8 mouse cellular contexts compared by ENCODE assay signal in genomic region chr4:43058392-43058752, GRCm38 (mm10). TPM values are rescaled to one million over a fixed set of nuclear protein-coding genes. Genes with fewer than 3 reads are reported as not detected.
DNase-seq lines count a peak whose midpoint lies in the region; ATAC-seq and TF ChIP-seq lines count a peak whose summit lies in the region.

No protein-coding gene starts in this region.

- no peaks in the 10 kb centered on the region for H3K36me3 ChIP-seq in kidney, embryonic 14.5 days (ENCODE audit: control insufficient read depth, insufficient read depth, low read length)
- H3K36me3 ChIP-seq in hindbrain, embryonic 12.5 days, result no peaks in the 10 kb centered on the region
- H3K36me3 ChIP-seq in midbrain, embryonic 12.5 days, result no peaks in the 10 kb centered on the region

- peaks cover 2% of the 10 kb centered on the region; the same call in 1 of the 2 replicates for H3K27me3 ChIP-seq in kidney, embryonic 14.5 days (ENCODE audit: control insufficient read depth, insufficient read depth, low read length)
- H3K27me3 ChIP-seq in hindbrain, embryonic 12.5 days, result no peaks in the 10 kb centered on the region; the same call in 1 of the 2 replicates
- H3K27me3 ChIP-seq in midbrain, embryonic 12.5 days, result no peaks in the 10 kb centered on the region; the same call in 1 of the 2 replicates

- no peak for TF ChIP-seq POLR2A in cortical plate, adult 2 months (IDR thresholded peaks at IDR 0.05; ENCODE audit: extremely low read depth, insufficient read depth, low read length)

- peak overlapping the region; percentile 78 for H3K4me2 ChIP-seq in kidney, embryonic 14.5 days (replicated peaks; ENCODE audit: low read depth, low read length)
- peak overlapping the region; percentile 63 for H3K4me2 ChIP-seq in hindbrain, embryonic 12.5 days (replicated peaks)
- H3K4me2 ChIP-seq in midbrain, embryonic 12.5 days (replicated peaks), result peak overlapping the region; percentile 77

- 0 out of 2 replicates have a peak, but pooled peaks cover 4% of the 10 kb centered on the region for H3K4me1 ChIP-seq in kidney, embryonic 14.5 days (ENCODE audit: control insufficient read depth, insufficient read depth, low read length)
- H3K4me1 ChIP-seq in cortical plate, adult 2 months (ENCODE audit: control insufficient read depth, insufficient read depth, low read length), result no peaks in the 10 kb centered on the region; the same call in 1 of the 2 replicates
- no peaks in the 10 kb centered on the region for H3K4me1 ChIP-seq in hindbrain, embryonic 12.5 days
- no peaks in the 10 kb centered on the region for H3K4me1 ChIP-seq in midbrain, embryonic 12.5 days

- H3K9me3 ChIP-seq in kidney, embryonic 14.5 days (ENCODE audit: control insufficient read depth, low read length), result no peaks in the 10 kb centered on the region
- no peaks in the 10 kb centered on the region for H3K9me3 ChIP-seq in hindbrain, embryonic 12.5 days (replicated peaks)
- no peaks in the 10 kb centered on the region for H3K9me3 ChIP-seq in midbrain, embryonic 12.5 days

- 23% methylated on average over 8 of the region's 8 CpGs for WGBS in kidney, embryonic 14.5 days
- WGBS in hindbrain, embryonic 12.5 days, result 19% methylated on average over 8 of the region's 8 CpGs
- 24% methylated on average over 8 of the region's 8 CpGs for WGBS in midbrain, embryonic 12.5 days

- ATAC-seq in kidney, embryonic 14.5 days (ENCODE audit: low FRiP score, low TSS enrichment), result 0 out of 2 replicates have a peak, but pooled peaks have one; percentile 3
- ATAC-seq in hindbrain, embryonic 12.5 days (ENCODE audit: low FRiP score), result peak; percentile 23; the same call in 1 of the 2 replicates
- ATAC-seq in midbrain, embryonic 12.5 days (ENCODE audit: low FRiP score, low read depth), result peak; percentile 14; the same call in 1 of the 2 replicates
- ATAC-seq in megakaryocyte-erythroid progenitor cell, adult 5-6 weeks (replicated peaks; ENCODE audit: low FRiP score, low TSS enrichment, poor library complexity, severe bottlenecking), result no peak; the same call in 1 of the 2 replicates

- no peak for TF ChIP-seq CTCF in cortical plate, adult 2 months (IDR thresholded peaks at IDR 0.05; ENCODE audit: extremely low read depth, insufficient read depth, low read length)

- no peak overlapping the region for H3K9ac ChIP-seq in kidney, embryonic 14.5 days (ENCODE audit: low read depth, low read length)
- H3K9ac ChIP-seq in hindbrain, embryonic 12.5 days, result no peak overlapping the region
- no peak overlapping the region for H3K9ac ChIP-seq in midbrain, embryonic 12.5 days (replicated peaks)

- no peak overlapping the region for H3K27ac ChIP-seq in kidney, embryonic 14.5 days (ENCODE audit: low read depth, low read length)
- H3K27ac ChIP-seq in cortical plate, adult 2 months (ENCODE audit: insufficient read depth, low read length), result no peak overlapping the region
- H3K27ac ChIP-seq in hindbrain, embryonic 12.5 days, result no peak overlapping the region; the same call in 1 of the 2 replicates
- H3K27ac ChIP-seq in midbrain, embryonic 12.5 days (replicated peaks), result no peak overlapping the region

- DNase-seq in kidney, postnatal 4 days, result no peak
- no peak for DNase-seq in yolk sac, embryonic 10.5 days (ENCODE audit: low spot score)
- DNase-seq in thymus, postnatal 25 days, result no peak

- H3K4me3 ChIP-seq in kidney, embryonic 14.5 days (ENCODE audit: low read length), result peak overlapping the region; percentile 60
- H3K4me3 ChIP-seq in cortical plate, adult 2 months (ENCODE audit: insufficient read depth, low read length), result peak overlapping the region; percentile 43
- H3K4me3 ChIP-seq in hindbrain, embryonic 12.5 days, result peak overlapping the region; percentile 74
- H3K4me3 ChIP-seq in midbrain, embryonic 12.5 days, result peak overlapping the region; percentile 81

RNA-seq across cellular contexts. Expression of gene Unc13b, which starts 0.4 kb away (rescaled TPM):
- 5.6 and 9.0 TPM in 2 replicates for polyA plus RNA-seq in kidney, embryonic 14.5 days (2014; fragmentation: Nextera tagmentation; extraction: Ambion mirVana)
- 66.7 and 77.8 TPM in 2 replicates for polyA plus RNA-seq in cortical plate, adult 2 months (2012; rRNA removed)
- polyA plus RNA-seq in hindbrain, embryonic 12.5 days (2016; fragmentation: Nextera tagmentation; extraction: Ambion mirVana), result 27.8 and 29.4 TPM in 2 replicates
- 24.6 and 30.7 TPM in 2 replicates for polyA plus RNA-seq in midbrain, embryonic 12.5 days (2016; fragmentation: Nextera tagmentation; extraction: Ambion mirVana)
- 2.5 and 2.9 TPM in 2 replicates for total RNA-seq in megakaryocyte-erythroid progenitor cell, adult 5-6 weeks (2014; fragmentation: Nextera tagmentation)
- 0.52 and 3.2 TPM in 2 replicates for total RNA-seq in megakaryocyte-erythroid progenitor cell, adult 5-6 weeks (2017)

RNA-seq across cellular contexts. Expression of gene Fam214b, which starts 12.4 kb away (rescaled TPM):
- 6.8 and 8.3 TPM in 2 replicates for polyA plus RNA-seq in kidney, embryonic 14.5 days (2014; fragmentation: Nextera tagmentation; extraction: Ambion mirVana)
- 28.5 and 29.2 TPM in 2 replicates for polyA plus RNA-seq in cortical plate, adult 2 months (2012; rRNA removed)
- polyA plus RNA-seq in hindbrain, embryonic 12.5 days (2016; fragmentation: Nextera tagmentation; extraction: Ambion mirVana), result 36.2 and 36.6 TPM in 2 replicates
- 51.2 and 51.8 TPM in 2 replicates for polyA plus RNA-seq in midbrain, embryonic 12.5 days (2016; fragmentation: Nextera tagmentation; extraction: Ambion mirVana)
- total RNA-seq in megakaryocyte-erythroid progenitor cell, adult 5-6 weeks (2014; fragmentation: Nextera tagmentation), result 1.8 and 2.5 TPM in 2 replicates
- 1.0 TPM in 2 replicates for total RNA-seq in megakaryocyte-erythroid progenitor cell, adult 5-6 weeks (2017)

RNA-seq across cellular contexts. Expression of gene Stoml2, which starts 26.9 kb away (rescaled TPM):
- polyA plus RNA-seq in kidney, embryonic 14.5 days (2014; fragmentation: Nextera tagmentation; extraction: Ambion mirVana), result 353 and 454 TPM in 2 replicates
- polyA plus RNA-seq in cortical plate, adult 2 months (2012; rRNA removed), result 128 and 132 TPM in 2 replicates
- polyA plus RNA-seq in hindbrain, embryonic 12.5 days (2016; fragmentation: Nextera tagmentation; extraction: Ambion mirVana), result 243 and 249 TPM in 2 replicates
- polyA plus RNA-seq in midbrain, embryonic 12.5 days (2016; fragmentation: Nextera tagmentation; extraction: Ambion mirVana), result 281 and 296 TPM in 2 replicates
- 207 and 223 TPM in 2 replicates for total RNA-seq in megakaryocyte-erythroid progenitor cell, adult 5-6 weeks (2014; fragmentation: Nextera tagmentation)
- 190 and 198 TPM in 2 replicates for total RNA-seq in megakaryocyte-erythroid progenitor cell, adult 5-6 weeks (2017)

RNA-seq across cellular contexts. Expression of gene Pigo, which starts 32.8 kb away (rescaled TPM):
- polyA plus RNA-seq in kidney, embryonic 14.5 days (2014; fragmentation: Nextera tagmentation; extraction: Ambion mirVana), result 14.5 and 21.0 TPM in 2 replicates
- 21.0 and 21.9 TPM in 2 replicates for polyA plus RNA-seq in cortical plate, adult 2 months (2012; rRNA removed)
- 25.2 and 28.9 TPM in 2 replicates for polyA plus RNA-seq in hindbrain, embryonic 12.5 days (2016; fragmentation: Nextera tagmentation; extraction: Ambion mirVana)
- polyA plus RNA-seq in midbrain, embryonic 12.5 days (2016; fragmentation: Nextera tagmentation; extraction: Ambion mirVana), result 25.2 and 27.5 TPM in 2 replicates
- total RNA-seq in megakaryocyte-erythroid progenitor cell, adult 5-6 weeks (2014; fragmentation: Nextera tagmentation), result 14.7 and 20.3 TPM in 2 replicates
- total RNA-seq in megakaryocyte-erythroid progenitor cell, adult 5-6 weeks (2017), result 8.3 and 11.0 TPM in 2 replicates

RNA-seq across cellular contexts. Expression of gene Fancg, which starts 48.1 kb away (rescaled TPM):
- 11.8 and 16.9 TPM in 2 replicates for polyA plus RNA-seq in kidney, embryonic 14.5 days (2014; fragmentation: Nextera tagmentation; extraction: Ambion mirVana)
- polyA plus RNA-seq in cortical plate, adult 2 months (2012; rRNA removed), result 25.0 and 28.4 TPM in 2 replicates
- 20.5 and 21.6 TPM in 2 replicates for polyA plus RNA-seq in hindbrain, embryonic 12.5 days (2016; fragmentation: Nextera tagmentation; extraction: Ambion mirVana)
- polyA plus RNA-seq in midbrain, embryonic 12.5 days (2016; fragmentation: Nextera tagmentation; extraction: Ambion mirVana), result 18.3 and 24.0 TPM in 2 replicates
- total RNA-seq in megakaryocyte-erythroid progenitor cell, adult 5-6 weeks (2014; fragmentation: Nextera tagmentation), result 24.2 and 35.5 TPM in 2 replicates
- 8.3 and 8.5 TPM in 2 replicates for total RNA-seq in megakaryocyte-erythroid progenitor cell, adult 5-6 weeks (2017)
